Mouse (Mus musculus) heart, embryonic 14.5 days (tissue): Measurements from ENCODE around the gene Negr1. TPM values are rescaled to one million over a fixed set of nuclear protein-coding genes. Genes with fewer than 3 reads are reported as not detected.

ENCODE experiments used
- ATAC-seq: fragments of 200-750 bp; cut with Nextera tagmentation; 2 replicates; pipeline ENCODE4 v1.8.0; 2017; ENCODE audit warnings: low read depth, moderate TSS enrichment; ENCODE audit not compliant: insufficient number of reproducible peaks, insufficient read depth, low FRiP score
- H3K27ac ChIP-seq, 2 experiments: fragments of 200-500 bp in 1 of 2; fragments of 300-500 bp in 1 of 2; sonication (generic) in 1 of 2; replicated peaks in 1 of 2; 2 replicates each; pipeline ENCODE4 v1.5.1; 2012 to 2014; ENCODE audit warnings: low read depth in 2 of 2, low read length in 2 of 2, control low read depth in 1 of 2, mild to moderate bottlenecking in 1 of 2, mixed read lengths in 1 of 2; ENCODE audit not compliant: control insufficient read depth in 1 of 2, insufficient read depth in 1 of 2
- H3K27me3 ChIP-seq: fragments of 300-500 bp; sonication (generic); 2 replicates; pipeline ENCODE4 v1.6.1; 2014; ENCODE audit warnings: mild to moderate bottlenecking, low read length, control low read depth; ENCODE audit not compliant: control insufficient read depth, insufficient read depth
- H3K36me3 ChIP-seq: fragments of 300-500 bp; sonication (generic); 2 replicates; pipeline ENCODE4 v1.6.1; 2014; ENCODE audit warnings: mild to moderate bottlenecking, control low read depth, low read length, mixed read lengths; ENCODE audit not compliant: control insufficient read depth, insufficient read depth
- H3K4me1 ChIP-seq, 2 experiments: fragments of 200-500 bp in 1 of 2; fragments of 300-500 bp in 1 of 2; sonication (generic) in 1 of 2; 2 replicates each; pipeline ENCODE4 v1.6.1; 2012 to 2014; ENCODE audit warnings: low read length in 2 of 2, control low read depth in 1 of 2, mixed read lengths in 1 of 2; ENCODE audit not compliant: control insufficient read depth in 2 of 2, insufficient read depth in 2 of 2
- H3K4me2 ChIP-seq: fragments of 300-500 bp; sonication (generic); 2 replicates; pipeline ENCODE4 v1.6.1; 2014; ENCODE audit warnings: mild to moderate bottlenecking, low read length
- H3K4me3 ChIP-seq, 2 experiments: fragments of 200-500 bp in 1 of 2; fragments of 300-500 bp in 1 of 2; sonication (generic) in 1 of 2; 2 replicates each; pipeline ENCODE4 v1.5.1; 2012 to 2014; ENCODE audit warnings: low read length in 2 of 2, mild to moderate bottlenecking in 2 of 2, control low read depth in 1 of 2, low read depth in 1 of 2, moderate library complexity in 1 of 2; ENCODE audit not compliant: control insufficient read depth in 1 of 2, insufficient read depth in 1 of 2
- H3K9ac ChIP-seq: fragments of 300-500 bp; sonication (generic); 2 replicates; pipeline ENCODE4 v1.6.1; 2014; ENCODE audit warnings: mild to moderate bottlenecking, low read length
- H3K9me3 ChIP-seq: fragments of 300-500 bp; sonication (generic); 2 replicates; pipeline ENCODE4 v1.6.1; 2016; ENCODE audit warnings: low read length, control low read depth; ENCODE audit not compliant: control insufficient read depth
- WGBS: fragments of 180-500 bp; shearing (Covaris S2); extraction: QIAGEN DNeasy Blood & Tissue Kit; methylation state at CpG from one replicate; pipeline ENCODE4 v1.1.7; 2014; 5-methylcytosine and 5-hydroxymethylcytosine counted together
- polyA plus RNA-seq: library from polyadenylated mRNA; unstranded; fragments of >200 nt; fragmentation: Nextera tagmentation; extraction: Ambion mirVana; gene quantifications from 2 replicates; pipeline ENCODE4 v1.2.1, GENCODE M21; 2014

Negr1 gene
- polyA plus RNA-seq, 1 experiment from 2014 or later: 2.4 TPM

DNA sequence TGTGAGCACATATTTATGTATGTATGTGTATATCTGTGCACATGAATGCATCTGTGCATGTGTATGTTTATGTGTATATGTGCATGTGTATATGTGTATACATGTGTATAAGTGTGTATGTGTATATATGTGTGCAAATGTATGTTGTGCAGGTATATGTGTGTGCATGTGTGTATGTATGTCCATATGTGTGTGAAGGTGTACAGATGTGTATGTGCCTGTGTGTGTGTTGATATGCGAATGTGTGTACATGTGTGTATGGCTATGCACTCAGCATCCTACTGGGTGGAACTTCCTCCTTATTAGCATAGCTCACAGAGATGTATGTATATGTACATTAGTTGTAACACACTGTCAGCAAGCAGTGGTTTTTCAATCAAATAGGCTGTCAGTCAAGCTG, 554.4 kb downstream of the Negr1 start:
- no peaks in the 10 kb centered on the region for H3K27me3 ChIP-seq
- no peak overlapping the region for H3K4me3 ChIP-seq
- ATAC-seq: no peak
- 83% methylated on average over 1 of the region's 1 CpGs for WGBS
- H3K4me1 ChIP-seq: peaks cover 6 to 7% of the 10 kb centered on the region in 2 experiments; a peak in 2 of 4 replicates
- H3K27ac ChIP-seq: no peak overlapping the region
- no peak overlapping the region for H3K4me2 ChIP-seq
- no peaks in the 10 kb centered on the region for H3K9me3 ChIP-seq
- no peak overlapping the region for H3K9ac ChIP-seq
- no peaks in the 10 kb centered on the region for H3K36me3 ChIP-seq

- H3K4me1 ChIP-seq: peaks cover 2 to 7% of the 10 kb centered on the region in 2 experiments; a peak in 1 of 4 replicates
- H3K27me3 ChIP-seq: no peaks in the 10 kb centered on the region
- no peak overlapping the region for H3K4me2 ChIP-seq
- no peak overlapping the region for H3K4me3 ChIP-seq
- H3K9me3 ChIP-seq: no peaks in the 10 kb centered on the region
- H3K36me3 ChIP-seq: no peaks in the 10 kb centered on the region
- WGBS: 49% methylated on average over 2 of the region's 2 CpGs
- H3K27ac ChIP-seq: no peak overlapping the region
- no peak overlapping the region for H3K9ac ChIP-seq
- no peak for ATAC-seq
Measured at GRCm38 (mm10) chr3:157119916-157120315, 558.3 kb downstream of the Negr1 start.

GRCm38 (mm10) chr3:157146124-157146855, 584.7 kb downstream of the Negr1 start:
- H3K27ac ChIP-seq: no peak overlapping the region
- 85% methylated on average over 14 of the region's 14 CpGs for WGBS
- no peak for ATAC-seq
- H3K4me1 ChIP-seq: no peaks in the 10 kb centered on the region
- no peak overlapping the region for H3K9ac ChIP-seq
- H3K36me3 ChIP-seq: no peaks in the 10 kb centered on the region
- no peak overlapping the region for H3K4me2 ChIP-seq
- H3K9me3 ChIP-seq: no peaks in the 10 kb centered on the region
- H3K4me3 ChIP-seq: no peak overlapping the region
- H3K27me3 ChIP-seq: no peaks in the 10 kb centered on the region

- no peaks in the 10 kb centered on the region for H3K4me1 ChIP-seq
- H3K27ac ChIP-seq: no peak overlapping the region
- ATAC-seq: no peak
- no peaks in the 10 kb centered on the region for H3K9me3 ChIP-seq
- 80% methylated on average over 3 of the region's 3 CpGs for WGBS
- H3K9ac ChIP-seq: no peak overlapping the region
- no peak overlapping the region for H3K4me3 ChIP-seq
- no peaks in the 10 kb centered on the region for H3K27me3 ChIP-seq
- no peak overlapping the region for H3K4me2 ChIP-seq
- H3K36me3 ChIP-seq: no peaks in the 10 kb centered on the region
Measured at GRCm38 (mm10) chr3:157154902-157155301, 593.3 kb downstream of the Negr1 start.

GRCm38 (mm10) chr3:157155513-157155912, 593.9 kb downstream of the Negr1 start:
- ATAC-seq: no peak

GRCm38 (mm10) chr3:157164840-157165595, 603.4 kb downstream of the Negr1 start:
- Histone ChIP-seq H3K4me2 (no peak overlapping the region), H3K27me3 (no peaks in the 10 kb centered on the region), H3K4me3 (no peak overlapping the region), H3K36me3 (no peaks in the 10 kb centered on the region), H3K27ac (no peak overlapping the region), H3K9me3 (no peaks in the 10 kb centered on the region), H3K9ac (no peak overlapping the region), H3K4me1 (no peaks in the 10 kb centered on the region)
- ATAC-seq: no peak
- 74% methylated on average over 3 of the region's 3 CpGs for WGBS

More at GRCm38 (mm10) chr3:157155513-157155912, 593.9 kb downstream of the Negr1 start:
- H3K4me3 ChIP-seq: no peak overlapping the region
- H3K4me2 ChIP-seq: no peak overlapping the region
- no peaks in the 10 kb centered on the region for H3K27me3 ChIP-seq
- no peaks in the 10 kb centered on the region for H3K36me3 ChIP-seq
- H3K9me3 ChIP-seq: no peaks in the 10 kb centered on the region
- H3K4me1 ChIP-seq: no peaks in the 10 kb centered on the region
- no peak overlapping the region for H3K27ac ChIP-seq
- no peak overlapping the region for H3K9ac ChIP-seq

DNA sequence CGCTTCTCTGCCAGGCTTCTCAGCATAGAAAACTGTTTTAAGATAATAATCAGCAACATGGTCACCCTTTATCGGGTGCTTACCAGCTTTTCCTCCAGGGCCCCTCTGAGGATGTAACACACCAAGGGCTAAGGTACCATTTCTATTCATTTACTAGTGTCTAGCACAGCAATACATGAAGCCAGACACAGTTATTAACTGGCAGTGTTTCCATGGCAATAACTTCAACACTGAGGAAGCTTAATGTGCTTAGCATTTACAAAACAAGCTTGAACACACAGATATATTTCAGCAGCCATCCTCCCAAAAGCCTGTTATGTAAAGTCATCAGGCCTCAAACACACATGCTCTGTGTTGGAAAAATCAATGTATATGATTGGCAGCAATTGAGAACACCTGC, 620.4 kb downstream of the Negr1 start:
- ATAC-seq: no peak
- WGBS: 72% methylated on average over 2 of the region's 2 CpGs
- Histone ChIP-seq H3K9ac (no peak overlapping the region), H3K9me3 (no peaks in the 10 kb centered on the region), H3K27me3 (no peaks in the 10 kb centered on the region), H3K27ac (no peak overlapping the region), H3K4me2 (no peak overlapping the region), H3K4me3 (no peak overlapping the region), H3K36me3 (no peaks in the 10 kb centered on the region), H3K4me1 (no peaks in the 10 kb centered on the region)
